Mouse (Mus musculus): ENCODE results near the gene Sema3f. TPM values are rescaled to one million over a fixed set of nuclear protein-coding genes. Genes with fewer than 3 reads are reported as not detected.

Gene Sema3f
- total RNA-seq, 1 experiment from 2014 or later = 0.23 TPM

DNA sequence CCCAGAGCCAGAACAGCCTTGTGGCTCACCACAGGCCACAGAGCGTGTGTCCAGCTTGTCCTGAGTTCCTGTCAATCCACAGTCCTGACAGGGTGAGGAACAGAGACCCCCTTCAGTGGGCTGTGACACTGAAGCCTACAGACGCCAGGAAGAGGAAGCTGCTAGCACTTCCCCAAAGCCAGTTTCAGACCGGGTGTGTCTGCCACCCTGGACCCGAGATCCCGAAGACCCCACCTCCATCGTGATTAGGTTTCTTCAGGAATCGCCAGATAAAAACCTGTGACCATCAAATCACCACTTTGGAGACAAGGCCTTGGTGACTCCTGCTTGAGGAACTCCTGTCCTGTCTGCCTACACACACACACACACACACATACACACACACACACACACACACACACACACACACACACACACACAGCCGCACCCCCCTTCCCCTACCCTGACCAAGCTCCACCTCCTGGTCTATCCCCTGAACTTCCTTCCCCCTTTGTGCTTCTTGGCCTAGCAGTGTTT, 70.0 kb downstream of the Sema3f start:
- ATAC-seq (replicated peaks; ENCODE audit: low read depth, poor library complexity, severe bottlenecking) = peak; percentile 63

DNA sequence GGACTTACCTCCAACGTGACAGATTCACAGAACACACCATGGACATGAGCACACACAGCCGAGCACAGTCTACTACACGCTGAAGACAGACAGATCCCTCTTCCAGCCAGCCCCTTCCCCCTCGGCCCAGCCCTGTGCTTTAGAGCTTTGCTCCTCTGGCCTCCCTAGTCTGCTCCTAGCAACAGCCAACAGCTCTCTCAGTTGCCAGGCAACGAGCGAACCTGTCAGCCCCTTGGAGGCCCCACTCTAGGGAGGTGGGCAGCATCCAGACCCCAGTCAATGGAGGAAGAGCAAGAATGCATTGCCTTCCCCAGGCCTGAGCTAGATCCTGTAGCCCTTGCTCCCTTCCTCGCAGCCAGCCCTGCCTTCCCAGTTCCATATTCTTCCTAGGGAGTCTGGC, 73.2 kb downstream of the Sema3f start:
- no peak for ATAC-seq (replicated peaks; ENCODE audit: low read depth, poor library complexity, severe bottlenecking)

DNA sequence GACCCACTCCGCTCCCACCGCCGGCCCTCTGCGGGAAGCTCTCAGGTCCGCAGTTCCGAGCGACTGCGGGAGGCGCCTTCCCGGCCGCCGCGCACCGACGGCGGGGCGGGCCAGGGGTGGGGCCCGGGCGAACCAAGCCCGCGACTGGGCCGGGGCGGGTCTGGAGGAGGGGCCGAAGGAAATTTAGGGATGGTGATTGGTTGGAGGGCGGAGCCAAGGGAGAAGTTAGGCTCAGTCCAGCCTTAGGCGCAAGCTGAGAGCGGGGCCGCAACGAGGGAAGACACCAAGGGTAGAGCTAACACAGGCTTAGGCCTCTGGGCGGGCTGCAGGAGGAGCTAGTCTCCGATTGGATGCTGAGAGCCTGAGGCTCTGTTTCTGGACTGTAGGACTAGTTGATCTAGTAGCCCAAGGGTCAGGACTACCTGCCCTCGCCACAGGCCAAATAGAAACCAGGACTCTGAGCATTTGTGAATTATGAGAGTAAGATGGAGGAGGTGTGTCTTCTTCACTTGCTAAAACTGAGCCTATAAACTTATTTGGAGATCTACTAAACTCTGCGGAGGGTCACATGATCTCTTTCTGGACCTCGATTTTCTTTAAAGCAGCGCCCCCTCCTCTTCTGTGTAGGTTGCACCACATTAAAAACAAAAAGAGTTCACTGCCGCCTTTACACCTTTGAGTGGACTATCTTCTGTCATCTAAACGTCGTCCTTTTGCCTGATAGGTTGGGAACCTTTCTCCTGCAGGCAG, 74.8 kb downstream of the Sema3f start, which contains the start of gene Gnai2:
Gene Gnai2 (minus strand): TSS at position 89 of the 750 bp plus-strand sequence.
- ATAC-seq (replicated peaks; ENCODE audit: low read depth, poor library complexity, severe bottlenecking) = peak; percentile 74

DNA sequence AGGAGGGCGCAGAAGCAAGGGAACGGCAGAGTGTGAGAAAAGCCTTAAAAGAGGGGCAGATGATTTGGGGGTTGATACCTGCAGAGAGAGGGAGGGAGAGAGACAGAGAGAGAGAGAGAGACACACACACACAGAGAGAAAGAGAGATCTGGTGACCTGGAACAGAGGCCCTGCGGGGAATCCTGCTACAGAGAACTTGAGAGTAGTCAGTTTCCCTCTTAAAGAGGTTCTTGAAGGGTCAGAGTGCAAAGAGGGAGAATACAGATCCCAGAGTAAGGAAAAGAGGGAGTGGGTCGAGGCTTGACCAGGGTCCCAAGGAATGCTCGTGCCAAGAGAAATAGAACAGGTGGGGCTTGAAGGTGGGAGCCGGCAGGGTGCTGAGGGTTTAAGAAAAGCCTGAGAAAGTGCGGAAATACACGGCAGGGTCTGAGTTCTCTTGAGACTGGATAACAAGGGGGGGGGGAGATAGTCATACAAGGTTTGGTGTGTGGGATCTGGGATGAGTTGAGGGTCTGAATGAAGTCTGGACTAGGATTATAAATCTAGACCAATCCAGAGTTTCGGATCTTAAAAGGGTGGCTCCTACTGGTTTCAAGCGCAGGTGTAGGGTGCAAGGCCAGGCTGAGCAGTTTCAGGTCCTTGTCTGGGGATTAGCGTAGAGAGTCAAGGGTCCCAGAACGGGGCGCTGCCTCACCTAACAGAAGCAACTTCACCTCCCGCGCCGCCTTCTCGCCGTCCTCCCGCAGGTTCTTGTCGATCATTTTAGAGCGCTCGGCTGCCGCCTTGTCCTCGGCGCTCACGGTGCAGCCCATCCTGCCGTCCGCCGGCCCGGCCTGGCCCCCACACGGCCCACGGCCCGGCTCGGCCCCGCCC, 75.6 kb downstream of the Sema3f start:
- no peak for ATAC-seq (replicated peaks; ENCODE audit: low read depth, poor library complexity, severe bottlenecking)

DNA sequence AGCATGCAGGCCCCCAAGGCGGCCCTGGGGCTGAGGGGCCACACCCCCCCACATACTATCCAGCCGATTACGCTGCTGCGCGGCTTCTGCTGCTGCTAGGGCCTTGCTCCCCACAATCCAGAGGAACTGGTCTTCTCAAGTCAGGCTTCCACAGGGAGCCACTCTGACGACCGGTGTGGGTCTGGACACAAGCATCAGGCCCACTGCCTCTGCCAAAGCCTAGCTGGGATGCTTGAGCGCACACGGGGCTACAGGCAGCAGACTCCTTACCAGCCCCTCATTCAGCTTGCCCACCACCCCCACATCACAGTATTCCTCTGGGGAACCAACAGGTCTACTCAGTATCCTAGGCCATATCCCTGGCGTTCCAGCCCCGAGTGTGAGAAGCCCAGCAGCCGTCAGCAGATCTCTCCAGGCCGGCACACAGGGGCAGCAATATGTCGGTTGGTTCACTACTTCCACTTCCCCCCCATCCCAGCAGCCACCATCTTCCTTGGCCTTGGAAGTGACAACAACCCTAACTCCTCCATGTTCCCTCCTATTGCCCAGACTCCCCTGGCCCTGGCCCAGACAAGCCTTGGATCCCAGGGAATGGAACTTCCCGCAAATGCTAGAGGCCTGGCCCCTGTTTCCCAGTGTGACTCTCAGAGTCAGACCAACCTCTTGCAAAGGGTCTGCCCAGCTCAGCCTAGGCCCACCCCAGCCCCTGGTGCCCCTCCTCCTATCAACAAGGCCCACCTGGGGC, 76.4 kb downstream of the Sema3f start:
- no peak for ATAC-seq (replicated peaks; ENCODE audit: low read depth, poor library complexity, severe bottlenecking)

DNA sequence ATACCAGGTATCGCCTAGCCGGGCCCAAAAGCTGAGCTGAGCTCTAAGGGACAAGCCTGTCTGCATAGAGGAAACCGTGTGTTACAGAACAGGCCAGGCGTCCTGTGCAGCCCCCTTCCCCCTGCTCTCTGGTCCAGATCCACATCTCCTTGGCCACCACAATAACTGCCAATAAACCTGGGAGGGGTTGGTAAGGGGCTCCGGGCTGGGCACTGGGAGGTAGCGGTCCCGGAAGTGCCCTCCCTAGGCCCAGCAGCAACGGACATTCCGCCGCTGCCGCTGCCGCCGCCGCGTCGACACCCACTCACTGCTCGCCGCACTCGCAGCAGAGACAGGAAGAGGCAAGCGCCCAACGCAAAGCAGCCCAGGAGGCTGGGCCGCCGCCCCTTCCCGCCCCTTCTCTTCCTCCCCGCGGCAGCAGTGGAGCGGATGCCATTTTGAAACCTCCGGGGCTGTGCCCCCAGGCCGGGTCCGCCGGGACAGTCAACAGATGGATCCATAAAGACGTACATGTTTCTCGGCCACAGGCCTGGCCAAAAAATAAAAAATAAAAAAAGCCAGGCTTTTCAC, 77.1 kb downstream of the Sema3f start:
- ATAC-seq (replicated peaks; ENCODE audit: low read depth, poor library complexity, severe bottlenecking) = peak; percentile 61

DNA sequence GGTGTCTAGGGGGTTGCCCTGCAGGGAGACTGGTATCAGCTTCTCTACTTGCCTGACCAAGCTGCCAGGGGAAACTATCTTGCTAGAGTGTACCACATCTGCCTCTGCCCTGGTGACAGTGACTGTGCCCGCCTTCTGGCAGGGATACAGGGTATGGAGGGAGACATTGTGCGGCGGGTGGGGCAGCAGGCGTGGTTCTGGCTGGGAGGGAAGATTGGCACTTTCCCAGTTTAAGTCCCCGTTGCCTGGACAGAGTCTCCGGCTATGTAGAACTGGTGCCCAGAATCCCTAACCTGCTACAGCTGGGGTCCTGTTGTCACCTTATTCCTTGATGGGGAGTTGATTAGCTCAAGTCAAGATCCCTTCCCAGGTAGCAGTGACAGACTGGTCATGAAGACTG, 77.8 kb downstream of the Sema3f start:
- ATAC-seq (replicated peaks; ENCODE audit: low read depth, poor library complexity, severe bottlenecking) = peak; percentile 29

DNA sequence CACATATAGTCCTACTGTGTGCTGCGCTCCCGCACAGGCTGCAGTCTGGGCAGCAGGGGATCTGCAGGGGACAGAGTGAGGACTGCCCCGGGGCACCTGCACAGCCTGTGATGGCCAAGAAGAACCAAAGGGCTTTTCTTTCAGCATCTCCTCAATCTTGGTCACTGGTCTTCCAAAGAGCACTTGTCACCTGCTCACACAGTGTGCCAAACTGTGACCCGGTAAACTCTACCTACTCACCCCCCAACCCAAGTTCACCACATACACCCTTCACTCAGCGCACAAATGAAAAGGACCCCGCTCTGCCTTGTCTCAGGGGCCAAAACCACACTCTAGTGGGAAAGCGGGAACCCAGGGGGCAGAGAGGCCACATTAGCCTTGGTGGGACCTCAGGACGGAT, 78.4 kb downstream of the Sema3f start:
- ATAC-seq (replicated peaks; ENCODE audit: low read depth, poor library complexity, severe bottlenecking) = no peak

Other genes with a start within 250 kb of the Sema3f start
- gene Tmem115, start 176.5 kb downstream of the Sema3f start, total RNA-seq (2017) = 15.1 and 17.2 TPM in 2 replicates
- 13.7 and 33.9 TPM in 2 replicates for gene Cyb561d2, start 168.3 kb downstream of the Sema3f start, total RNA-seq (2017)
- gene Nprl2, start 168.2 kb downstream of the Sema3f start, total RNA-seq (2017) = 12.8 and 15.2 TPM in 2 replicates
- not detected in 2 replicates for gene Zmynd10, start 163.2 kb downstream of the Sema3f start, total RNA-seq (2017)
- 29.3 and 37.4 TPM in 2 replicates for gene Rassf1, start 158.9 kb downstream of the Sema3f start, total RNA-seq (2017)
- 11.8 and 14.8 TPM in 2 replicates for gene Tusc2, start 147.2 kb downstream of the Sema3f start, total RNA-seq (2017)
- 6.9 and 7.2 TPM in 2 replicates for gene Hyal2, start 142.5 kb downstream of the Sema3f start, total RNA-seq (2017)
- 0.53 and 1.2 TPM in 2 replicates for gene Hyal1, start 133.5 kb downstream of the Sema3f start, total RNA-seq (2017)
- 13.3 TPM in 2 replicates for gene Naa80, start 131.6 kb downstream of the Sema3f start, total RNA-seq (2017)
- 0.87 and 3.9 TPM in 2 replicates for gene Hyal3, start 129.7 kb downstream of the Sema3f start, total RNA-seq (2017)
- 59.3 and 59.7 TPM in 2 replicates for gene Ifrd2, start 122.8 kb downstream of the Sema3f start, total RNA-seq (2017)
- gene Sema3b, start 101.2 kb downstream of the Sema3f start, total RNA-seq (2017) = not detected in 2 replicates
- gene Gnai2, start 75.1 kb downstream of the Sema3f start, total RNA-seq (2017) = 319 and 345 TPM in 2 replicates
- gene Slc38a3, start 40.9 kb downstream of the Sema3f start, total RNA-seq (2017) = not detected in 2 replicates
- not detected in 2 replicates for gene Gnat1, start 30.8 kb downstream of the Sema3f start, total RNA-seq (2017)
- 188 and 222 TPM in 2 replicates for gene Rbm5, start 60.5 kb upstream of the Sema3f start, total RNA-seq (2017)
- gene Rbm6, start 162.8 kb upstream of the Sema3f start, total RNA-seq (2017) = 173 and 180 TPM in 2 replicates
- gene Mon1a, start 177.7 kb upstream of the Sema3f start, total RNA-seq (2017) = 11.1 and 16.3 TPM in 2 replicates
- 0.41 TPM in 1 of 2 replicates, not detected in the other for gene Mst1r, start 196.4 kb upstream of the Sema3f start, total RNA-seq (2017)
- not detected in 2 replicates for gene Actl11, start 218.0 kb upstream of the Sema3f start, total RNA-seq (2017)
- 0.32 TPM in 1 of 2 replicates, not detected in the other for gene Camkv, start 225.2 kb upstream of the Sema3f start, total RNA-seq (2017)
- 12.8 and 23.2 TPM in 2 replicates for gene Traip, start 239.7 kb upstream of the Sema3f start, total RNA-seq (2017)

All from common myeloid progenitor, adult 5-6 weeks (primary cell).